Mouse (Mus musculus) limb, embryonic 11.5 days (tissue): Measurements from ENCODE around the gene Pgm2. TPM values are rescaled to one million over a fixed set of nuclear protein-coding genes. Genes with fewer than 3 reads are reported as not detected.

Experiments used
- ATAC-seq: fragments of 200-750 bp; cut with Nextera tagmentation; 2 replicates; pipeline ENCODE4 v1.8.0; 2017; ENCODE audit warnings: low read depth; ENCODE audit not compliant: insufficient number of reproducible peaks, low FRiP score, low TSS enrichment
- DNase-seq: peaks from one replicate; pipeline ENCODE4 v3.0.0-alpha.2; 2015; ENCODE audit warnings: low spot score
- H3K27ac ChIP-seq: fragments of 300-500 bp; sonication (generic); replicated peaks from 2 replicates; pipeline ENCODE4 v1.5.1; 2014; ENCODE audit warnings: low read depth, mild to moderate bottlenecking, low read length
- H3K27me3 ChIP-seq: fragments of 300-500 bp; sonication (generic); 2 replicates; pipeline ENCODE4 v1.6.1; 2014; ENCODE audit warnings: mild to moderate bottlenecking, low read length, mixed read lengths; ENCODE audit not compliant: control insufficient read depth, insufficient read depth
- H3K36me3 ChIP-seq: fragments of 300-500 bp; sonication (generic); 2 replicates; pipeline ENCODE4 v1.6.1; 2014; ENCODE audit warnings: mild to moderate bottlenecking, low read length, moderate library complexity, mixed read lengths; ENCODE audit not compliant: control insufficient read depth, insufficient read depth
- H3K4me1 ChIP-seq: fragments of 300-500 bp; sonication (generic); 2 replicates; pipeline ENCODE4 v1.6.1; 2014; ENCODE audit warnings: low read length, mixed read lengths; ENCODE audit not compliant: control insufficient read depth, insufficient read depth
- H3K4me2 ChIP-seq: fragments of 300-500 bp; sonication (generic); 2 replicates; pipeline ENCODE4 v1.6.1; 2014; ENCODE audit warnings: low read depth, mild to moderate bottlenecking, moderate library complexity; ENCODE audit not compliant: severe bottlenecking
- H3K4me3 ChIP-seq: fragments of 300-500 bp; sonication (generic); 2 replicates; pipeline ENCODE4 v1.5.1; 2014; ENCODE audit warnings: low read depth, low read length
- H3K9ac ChIP-seq: fragments of 300-500 bp; sonication (generic); 2 replicates; pipeline ENCODE4 v1.6.1; 2014; ENCODE audit warnings: mild to moderate bottlenecking, low read length
- H3K9me3 ChIP-seq: fragments of 300-500 bp; sonication (generic); 2 replicates; pipeline ENCODE4 v1.6.1; 2016; ENCODE audit warnings: low read length; ENCODE audit not compliant: control insufficient read depth
- WGBS: fragments of 180-500 bp; shearing (Covaris S2); extraction: QIAGEN DNeasy Blood & Tissue Kit; methylation state at CpG from one replicate; pipeline ENCODE4 v1.1.7; 2014; 5-methylcytosine and 5-hydroxymethylcytosine counted together
- polyA plus RNA-seq: library from polyadenylated mRNA; unstranded; fragments of >200 nt; fragmentation: Nextera tagmentation; extraction: Ambion mirVana; gene quantifications from 2 replicates; pipeline ENCODE4 v1.2.1, GENCODE M21; 2014

The Pgm2 gene
- polyA plus RNA-seq = 27.2 and 28.5 TPM in 2 replicates

GRCm38 (mm10) chr5:64092748-64093292 lies at the start of gene Pgm2:
Gene Pgm2 (plus strand): TSS chr5:64092950.
- WGBS = under 1% methylated on average over 43 of the region's 43 CpGs
- no peaks in the 10 kb centered on the region for H3K4me1 ChIP-seq
- peak within 1 kb of the TSS; percentile 78 for H3K9ac ChIP-seq
- H3K4me3 ChIP-seq = peak within 1 kb of the TSS; percentile 72
- DNase-seq (peak; percentile 88), ATAC-seq (peak; percentile 93)
- H3K27me3 ChIP-seq = no peaks in the 10 kb centered on the region
- H3K9me3 ChIP-seq = no peaks in the 10 kb centered on the region
- no peaks in the 10 kb centered on the region for H3K36me3 ChIP-seq
- H3K27ac ChIP-seq = 0 out of 2 replicates have a peak within 1 kb of the TSS, but pooled peaks have one; percentile 8
- peak within 1 kb of the TSS; percentile 83 for H3K4me2 ChIP-seq

- Histone ChIP-seq H3K9me3 (no peaks in the 10 kb centered on the region), H3K9ac (no peak overlapping the region), H3K4me2 (no peak overlapping the region), H3K27me3 (no peaks in the 10 kb centered on the region), H3K4me3 (no peak overlapping the region), H3K4me1 (no peaks in the 10 kb centered on the region), H3K36me3 (no peaks in the 10 kb centered on the region), H3K27ac (no peak overlapping the region)
- WGBS = 69% methylated on average over 5 of the region's 5 CpGs
- ATAC-seq = no peak
- no peak for DNase-seq
Observed at GRCm38 (mm10) chr5:64043694-64044453, 48.9 kb upstream of the Pgm2 start.

GRCm38 (mm10) chr5:64044790-64045189 lies 48.0 kb upstream of the Pgm2 start:
- H3K36me3 ChIP-seq = no peaks in the 10 kb centered on the region
- DNase-seq = no peak
- no peak for ATAC-seq

GRCm38 (mm10) chr5:64045502-64045901 lies 47.2 kb upstream of the Pgm2 start:
- H3K4me1 ChIP-seq = no peaks in the 10 kb centered on the region
- 87% methylated on average over 8 of the region's 8 CpGs for WGBS
- no peak overlapping the region for H3K9ac ChIP-seq
- no peaks in the 10 kb centered on the region for H3K9me3 ChIP-seq
- H3K4me3 ChIP-seq = no peak overlapping the region
- no peak overlapping the region for H3K4me2 ChIP-seq
- H3K36me3 ChIP-seq = no peaks in the 10 kb centered on the region
- no peaks in the 10 kb centered on the region for H3K27me3 ChIP-seq
- DNase-seq (no peak), ATAC-seq (no peak)
- H3K27ac ChIP-seq = no peak overlapping the region

More at GRCm38 (mm10) chr5:64044790-64045189, 48.0 kb upstream of the Pgm2 start:
- Histone ChIP-seq H3K4me3 (no peak overlapping the region), H3K9me3 (no peaks in the 10 kb centered on the region), H3K9ac (no peak overlapping the region), H3K4me1 (no peaks in the 10 kb centered on the region), H3K27me3 (no peaks in the 10 kb centered on the region), H3K4me2 (no peak overlapping the region), H3K27ac (no peak overlapping the region)
- WGBS = 91% methylated on average over 18 of the region's 18 CpGs

GRCm38 (mm10) chr5:64046995-64047394 lies 45.8 kb upstream of the Pgm2 start:
- no peak for ATAC-seq
- WGBS = 46% methylated on average over 11 of the region's 11 CpGs
- Histone ChIP-seq H3K27me3 (no peaks in the 10 kb centered on the region), H3K9ac (no peak overlapping the region), H3K36me3 (no peaks in the 10 kb centered on the region), H3K27ac (no peak overlapping the region), H3K4me2 (no peak overlapping the region), H3K4me1 (no peaks in the 10 kb centered on the region), H3K9me3 (no peaks in the 10 kb centered on the region), H3K4me3 (no peak overlapping the region)
- no peak for DNase-seq

- H3K4me1 ChIP-seq = no peaks in the 10 kb centered on the region
- no peak overlapping the region for H3K9ac ChIP-seq
- H3K27ac ChIP-seq = no peak overlapping the region
- H3K4me3 ChIP-seq = no peak overlapping the region
- no peak overlapping the region for H3K4me2 ChIP-seq
- H3K27me3 ChIP-seq = no peaks in the 10 kb centered on the region
- 57% methylated on average over 6 of the region's 6 CpGs for WGBS
- H3K36me3 ChIP-seq = no peaks in the 10 kb centered on the region
- ATAC-seq = no peak
- no peaks in the 10 kb centered on the region for H3K9me3 ChIP-seq
- no peak for DNase-seq
Observed at GRCm38 (mm10) chr5:64047921-64048320, 44.8 kb upstream of the Pgm2 start.

GRCm38 (mm10) chr5:64048605-64049004 lies 44.1 kb upstream of the Pgm2 start:
- WGBS = 79% methylated on average over 3 of the region's 3 CpGs
- no peak for DNase-seq
- Histone ChIP-seq H3K27ac (no peak overlapping the region), H3K9ac (no peak overlapping the region), H3K4me2 (no peak overlapping the region), H3K4me1 (no peaks in the 10 kb centered on the region), H3K4me3 (no peak overlapping the region), H3K27me3 (no peaks in the 10 kb centered on the region), H3K36me3 (no peaks in the 10 kb centered on the region), H3K9me3 (no peaks in the 10 kb centered on the region)
- no peak for ATAC-seq

- Histone ChIP-seq H3K4me3 (no peak overlapping the region), H3K9me3 (no peaks in the 10 kb centered on the region), H3K4me2 (no peak overlapping the region), H3K27me3 (no peaks in the 10 kb centered on the region), H3K4me1 (no peaks in the 10 kb centered on the region), H3K9ac (no peak overlapping the region), H3K36me3 (no peaks in the 10 kb centered on the region), H3K27ac (no peak overlapping the region)
- DNase-seq (no peak), ATAC-seq (no peak)
- WGBS = 87% methylated on average over 5 of the region's 5 CpGs
Observed at GRCm38 (mm10) chr5:64049256-64049655, 43.5 kb upstream of the Pgm2 start.
